Mouse (Mus musculus): ENCODE results near the gene Tubb4a. TPM values are rescaled to one million over a fixed set of nuclear protein-coding genes. Genes with fewer than 3 reads are reported as not detected.

Tubb4a gene
- polyA plus RNA-seq, 1 experiment from 2014 or later = 12.7 TPM

- Histone ChIP-seq H3K27me3 (no peaks in the 10 kb centered on the region; the same call in 1 of the 2 replicates), H3K4me2 (no peak overlapping the region), H3K9ac (replicated peaks) (no peak overlapping the region), H3K4me3 (replicated peaks) (no peak overlapping the region), H3K36me3 (no peaks in the 10 kb centered on the region), H3K27ac (no peak overlapping the region), H3K9me3 (no peaks in the 10 kb centered on the region), H3K4me1 (replicated peaks) (no peaks in the 10 kb centered on the region)
- 78% methylated on average over 2 of the region's 2 CpGs for WGBS
- no peak for ATAC-seq (ENCODE audit: insufficient number of reproducible peaks, insufficient read depth, low FRiP score, low TSS enrichment, low read depth)
Measured at GRCm38 (mm10) chr17:57116801-57117200, 29.2 kb upstream of the Tubb4a start.

DNA sequence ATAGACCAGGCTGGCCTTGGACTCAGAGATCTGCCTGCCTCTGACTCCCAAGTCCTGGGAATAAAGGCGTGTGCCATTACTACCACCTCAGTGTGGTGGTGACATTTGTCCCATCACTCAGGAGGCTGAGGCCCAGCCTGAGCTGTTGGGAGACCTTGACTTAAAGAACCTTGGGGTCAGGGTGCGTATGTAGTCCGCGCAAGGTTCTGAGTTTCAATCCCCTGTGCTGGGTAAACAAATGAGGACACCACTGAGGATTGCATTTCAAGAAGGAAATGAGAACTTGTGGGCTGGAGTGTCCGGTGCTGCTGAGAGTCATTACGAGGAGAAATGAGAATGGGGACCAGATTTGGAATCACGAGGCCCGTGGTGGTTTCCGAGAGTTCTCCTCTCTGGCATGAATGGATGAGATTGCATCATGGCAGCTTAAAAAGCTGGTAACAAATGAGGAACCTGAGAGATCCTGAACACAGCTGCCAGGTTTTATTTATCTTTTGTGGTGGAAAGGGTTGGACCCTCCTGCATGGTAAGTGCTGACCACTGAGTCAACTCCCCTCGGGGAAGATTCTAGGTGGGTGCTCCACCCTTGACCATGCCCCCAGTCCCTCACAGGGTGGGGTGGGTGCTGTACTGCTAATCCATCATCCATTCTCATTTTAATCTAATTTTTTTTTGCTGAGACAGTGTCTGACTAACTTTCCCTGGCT lies 25.3 kb upstream of the Tubb4a start:
- Histone ChIP-seq H3K9me3 (no peaks in the 10 kb centered on the region), H3K4me2 (no peak overlapping the region), H3K27ac (no peak overlapping the region), H3K36me3 (no peaks in the 10 kb centered on the region), H3K9ac (replicated peaks) (no peak overlapping the region), H3K4me3 (replicated peaks) (no peak overlapping the region), H3K27me3 (no peaks in the 10 kb centered on the region; the same call in 1 of the 2 replicates), H3K4me1 (replicated peaks) (no peaks in the 10 kb centered on the region)
- no peak for ATAC-seq (ENCODE audit: insufficient number of reproducible peaks, insufficient read depth, low FRiP score, low TSS enrichment, low read depth)
- WGBS = 84% methylated on average over 10 of the region's 10 CpGs

GRCm38 (mm10) chr17:57110005-57110404 lies 22.4 kb upstream of the Tubb4a start:
- Histone ChIP-seq H3K9me3 (no peaks in the 10 kb centered on the region), H3K36me3 (0 out of 2 replicates have a peak, but pooled peaks cover 4% of the 10 kb centered on the region), H3K4me1 (replicated peaks) (peaks cover 15% of the 10 kb centered on the region), H3K9ac (replicated peaks) (no peak overlapping the region), H3K4me3 (replicated peaks) (no peak overlapping the region), H3K27me3 (no peaks in the 10 kb centered on the region), H3K4me2 (no peak overlapping the region), H3K27ac (no peak overlapping the region)
- no peak for ATAC-seq (ENCODE audit: insufficient number of reproducible peaks, insufficient read depth, low FRiP score, low TSS enrichment, low read depth)
- 85% methylated on average over 1 of the region's 1 CpGs for WGBS

DNA sequence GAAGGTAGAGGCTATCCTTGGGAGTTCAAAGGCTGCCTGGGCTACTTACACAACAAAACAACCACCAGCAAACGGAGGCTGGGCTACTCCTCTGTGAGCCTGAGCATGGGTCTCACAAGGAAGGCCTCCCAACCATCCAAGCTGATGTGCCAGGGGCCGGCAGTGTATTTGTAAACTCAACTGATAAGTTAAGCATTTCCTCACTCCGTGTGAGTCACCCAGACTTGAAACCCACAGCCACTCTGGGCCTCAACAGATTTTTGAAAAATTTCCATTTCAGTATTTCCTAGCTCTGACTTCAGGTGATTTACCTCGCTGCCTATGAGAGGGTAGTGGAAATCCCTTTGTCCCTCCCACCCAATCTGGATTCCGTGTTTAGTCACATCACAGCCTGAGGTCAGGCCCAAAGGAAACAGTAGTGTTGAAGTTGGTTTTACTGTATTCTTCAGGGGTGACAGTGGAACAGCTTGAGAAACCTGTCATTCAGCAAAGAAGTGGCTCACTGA lies 21.1 kb upstream of the Tubb4a start:
- no peak overlapping the region for H3K4me2 ChIP-seq
- ATAC-seq (ENCODE audit: insufficient number of reproducible peaks, insufficient read depth, low FRiP score, low TSS enrichment, low read depth) = no peak
- no peak overlapping the region for H3K4me3 ChIP-seq (replicated peaks)
- H3K9me3 ChIP-seq = no peaks in the 10 kb centered on the region
- H3K36me3 ChIP-seq = 0 out of 2 replicates have a peak, but pooled peaks cover 4% of the 10 kb centered on the region
- H3K4me1 ChIP-seq (replicated peaks) = peaks cover 22% of the 10 kb centered on the region
- H3K9ac ChIP-seq (replicated peaks) = no peak overlapping the region
- 45% methylated on average over 5 of the region's 5 CpGs for WGBS
- no peak overlapping the region for H3K27ac ChIP-seq
- no peaks in the 10 kb centered on the region for H3K27me3 ChIP-seq

DNA sequence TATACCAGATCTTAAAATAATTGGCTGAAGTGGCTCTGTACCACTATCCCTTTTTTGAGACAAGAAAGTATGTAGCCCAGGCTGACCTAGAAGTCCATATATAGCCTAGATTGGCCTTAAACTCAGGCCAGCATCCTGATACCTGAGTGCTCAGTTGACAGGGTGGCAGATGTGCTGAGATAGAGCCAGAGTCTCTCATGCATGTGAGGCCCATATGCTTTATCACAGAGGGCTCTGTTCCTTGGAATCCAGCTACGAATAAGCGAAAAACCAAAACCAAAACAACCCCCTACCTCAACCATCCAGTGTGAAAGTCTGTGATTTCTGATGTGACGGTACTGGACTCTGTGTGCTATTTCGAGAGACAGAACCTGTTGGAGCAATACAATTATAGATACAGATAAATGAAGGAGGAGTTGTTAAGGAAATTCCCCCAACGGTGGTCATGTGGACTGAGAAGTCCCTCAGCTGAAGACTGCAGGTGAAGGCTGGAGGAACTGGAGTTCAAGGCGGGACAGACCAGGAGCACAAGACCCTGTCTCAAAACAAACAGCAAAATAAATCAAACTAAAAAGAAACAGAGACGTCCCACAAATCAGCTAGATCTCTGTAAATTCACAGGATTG lies 20.6 kb upstream of the Tubb4a start:
- H3K9ac ChIP-seq (replicated peaks) = no peak overlapping the region
- no peak for ATAC-seq (ENCODE audit: insufficient number of reproducible peaks, insufficient read depth, low FRiP score, low TSS enrichment, low read depth)
- 70% methylated on average over 7 of the region's 7 CpGs for WGBS
- H3K4me1 ChIP-seq (replicated peaks) = peaks cover 22% of the 10 kb centered on the region
- no peak overlapping the region for H3K4me2 ChIP-seq
- no peaks in the 10 kb centered on the region for H3K27me3 ChIP-seq
- H3K4me3 ChIP-seq (replicated peaks) = no peak overlapping the region
- H3K36me3 ChIP-seq = 0 out of 2 replicates have a peak, but pooled peaks cover 4% of the 10 kb centered on the region
- H3K27ac ChIP-seq = no peak overlapping the region
- no peaks in the 10 kb centered on the region for H3K9me3 ChIP-seq

DNA sequence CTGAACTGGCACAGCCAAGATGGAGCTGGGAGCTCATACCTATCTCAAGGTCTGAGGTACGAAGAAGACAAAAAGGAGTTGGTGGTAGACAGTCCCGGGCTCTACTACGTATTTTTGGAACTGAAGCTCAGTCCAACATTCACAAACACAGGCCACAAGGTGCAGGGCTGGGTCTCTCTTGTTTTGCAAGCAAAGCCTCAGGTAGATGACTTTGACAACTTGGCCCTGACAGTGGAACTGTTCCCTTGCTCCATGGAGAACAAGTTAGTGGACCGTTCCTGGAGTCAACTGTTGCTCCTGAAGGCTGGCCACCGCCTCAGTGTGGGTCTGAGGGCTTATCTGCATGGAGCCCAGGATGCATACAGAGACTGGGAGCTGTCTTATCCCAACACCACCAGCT lies 19.5 kb upstream of the Tubb4a start:
- ATAC-seq (ENCODE audit: insufficient number of reproducible peaks, insufficient read depth, low FRiP score, low TSS enrichment, low read depth) = no peak
- no peaks in the 10 kb centered on the region for H3K27me3 ChIP-seq
- 0 out of 2 replicates have a peak, but pooled peaks cover 4% of the 10 kb centered on the region for H3K36me3 ChIP-seq
- no peak overlapping the region for H3K4me3 ChIP-seq (replicated peaks)
- H3K9me3 ChIP-seq = no peaks in the 10 kb centered on the region
- H3K4me2 ChIP-seq = peak overlapping the region; percentile 11
- 92% methylated on average over 5 of the region's 5 CpGs for WGBS
- H3K9ac ChIP-seq (replicated peaks) = no peak overlapping the region
- H3K4me1 ChIP-seq (replicated peaks) = peaks cover 22% of the 10 kb centered on the region
- no peak overlapping the region for H3K27ac ChIP-seq

- Histone ChIP-seq H3K27me3 (no peaks in the 10 kb centered on the region), H3K36me3 (0 out of 2 replicates have a peak, but pooled peaks cover 4% of the 10 kb centered on the region), H3K9me3 (no peaks in the 10 kb centered on the region), H3K9ac (replicated peaks) (peak overlapping the region; percentile 83), H3K4me3 (replicated peaks) (peak overlapping the region; percentile 66), H3K4me1 (replicated peaks) (peaks cover 22% of the 10 kb centered on the region), H3K4me2 (peak overlapping the region; percentile 75), H3K27ac (no peak overlapping the region)
- WGBS = 9% methylated on average over 9 of the region's 9 CpGs
- ATAC-seq (ENCODE audit: insufficient number of reproducible peaks, insufficient read depth, low FRiP score, low TSS enrichment, low read depth) = no peak
Measured at GRCm38 (mm10) chr17:57106035-57106368, 18.4 kb upstream of the Tubb4a start.

DNA sequence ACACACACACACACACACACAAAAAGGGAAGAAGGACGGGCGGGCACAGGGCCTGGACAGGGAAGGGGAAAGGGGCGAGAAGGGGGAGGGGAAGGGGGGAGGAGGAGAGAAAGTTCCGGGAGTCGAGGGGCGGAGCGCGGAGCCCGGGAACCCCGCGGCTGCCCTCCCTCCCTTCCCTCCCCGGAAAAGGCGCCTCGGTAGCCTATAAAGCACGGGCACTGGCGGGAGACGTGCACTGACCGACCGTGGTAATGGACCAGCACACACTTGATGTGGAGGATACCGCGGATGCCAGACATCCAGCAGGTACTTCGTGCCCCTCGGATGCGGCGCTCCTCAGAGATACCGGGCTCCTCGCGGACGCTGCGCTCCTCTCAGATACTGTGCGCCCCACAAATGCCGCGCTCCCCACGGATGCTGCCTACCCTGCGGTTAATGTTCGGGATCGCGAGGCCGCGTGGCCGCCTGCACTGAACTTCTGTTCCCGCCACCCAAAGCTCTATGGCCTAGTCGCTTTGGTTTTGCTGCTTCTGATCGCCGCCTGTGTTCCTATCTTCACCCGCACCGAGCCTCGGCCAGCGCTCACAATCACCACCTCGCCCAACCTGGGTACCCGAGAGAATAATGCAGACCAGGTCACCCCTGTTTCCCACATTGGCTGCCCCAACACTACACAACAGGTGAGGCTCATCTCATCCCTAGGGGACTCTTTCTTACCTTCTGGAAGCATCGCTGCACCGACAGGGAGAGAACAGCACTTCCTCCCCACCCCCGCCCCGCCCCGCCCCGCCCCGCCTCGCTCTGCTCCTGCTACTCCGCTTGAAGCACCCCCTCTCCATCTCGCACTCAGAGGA lies 17.8 kb upstream of the Tubb4a start, which contains the start of gene Tnfsf9:
TSS of gene Tnfsf9 (plus strand) at position 145 of the 854 bp plus-strand sequence.
- Histone ChIP-seq H3K4me1 (replicated peaks) (peaks cover 22% of the 10 kb centered on the region), H3K4me2 (peak within 1 kb of the TSS; percentile 75), H3K9me3 (no peaks in the 10 kb centered on the region), H3K27me3 (no peaks in the 10 kb centered on the region), H3K27ac (peak within 1 kb of the TSS; percentile 74), H3K9ac (replicated peaks) (peak within 1 kb of the TSS; percentile 83), H3K36me3 (0 out of 2 replicates have a peak, but pooled peaks cover 4% of the 10 kb centered on the region), H3K4me3 (replicated peaks) (peak within 1 kb of the TSS; percentile 66)
- peak; percentile 69 for ATAC-seq (ENCODE audit: insufficient number of reproducible peaks, insufficient read depth, low FRiP score, low TSS enrichment, low read depth)
- WGBS = 1% methylated on average over 59 of the region's 61 CpGs

- 44% methylated on average over 4 of the region's 4 CpGs for WGBS
- 0 out of 2 replicates have a peak, but pooled peaks cover 4% of the 10 kb centered on the region for H3K36me3 ChIP-seq
- H3K4me3 ChIP-seq (replicated peaks) = peak overlapping the region; percentile 66
- no peaks in the 10 kb centered on the region for H3K9me3 ChIP-seq
- ATAC-seq (ENCODE audit: insufficient number of reproducible peaks, insufficient read depth, low FRiP score, low TSS enrichment, low read depth) = no peak
- H3K4me2 ChIP-seq = peak overlapping the region; percentile 75
- no peaks in the 10 kb centered on the region for H3K27me3 ChIP-seq
- 0 out of 2 replicates have a peak overlapping the region, but pooled peaks have one; percentile 83 for H3K9ac ChIP-seq (replicated peaks)
- H3K4me1 ChIP-seq (replicated peaks) = peaks cover 22% of the 10 kb centered on the region
- H3K27ac ChIP-seq = peak overlapping the region; percentile 4; the same call in 1 of the 2 replicates
Measured at GRCm38 (mm10) chr17:57104496-57104895, 16.9 kb upstream of the Tubb4a start.

DNA sequence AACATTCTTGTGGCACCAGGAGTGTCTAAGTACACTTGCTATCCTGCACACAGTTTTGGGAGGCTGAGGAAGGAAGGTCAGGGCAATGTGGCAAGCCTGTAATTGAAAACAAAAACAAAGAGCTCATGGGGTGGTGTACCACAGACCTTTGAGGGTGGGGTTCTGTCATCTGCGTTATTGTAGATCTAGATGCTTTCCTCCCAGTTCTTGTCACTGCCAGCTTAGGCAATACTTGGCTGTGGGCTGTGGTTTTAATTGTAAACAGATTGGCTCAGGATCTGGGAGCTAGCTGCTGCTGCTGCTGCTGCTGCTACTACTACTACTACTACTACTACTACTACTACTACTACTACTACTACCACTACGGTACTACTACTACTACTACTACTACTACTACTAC lies 14.7 kb upstream of the Tubb4a start:
- Histone ChIP-seq H3K36me3 (0 out of 2 replicates have a peak, but pooled peaks cover 2% of the 10 kb centered on the region), H3K4me3 (replicated peaks) (no peak overlapping the region), H3K9ac (replicated peaks) (no peak overlapping the region), H3K9me3 (no peaks in the 10 kb centered on the region), H3K27me3 (no peaks in the 10 kb centered on the region), H3K27ac (no peak overlapping the region), H3K4me1 (replicated peaks) (peaks cover 21% of the 10 kb centered on the region), H3K4me2 (no peak overlapping the region)
- no peak for ATAC-seq (ENCODE audit: insufficient number of reproducible peaks, insufficient read depth, low FRiP score, low TSS enrichment, low read depth)
- WGBS = 77% methylated on average over 2 of the region's 2 CpGs
